Mouse (Mus musculus): ENCODE data around the gene Myo1e. TPM values are rescaled to one million over a fixed set of nuclear protein-coding genes. Genes with fewer than 3 reads are reported as not detected.

The Myo1e gene
- total and polyA plus RNA-seq, 2 experiments, result 11.2 to 25.1 TPM

- peaks cover 25% of the 10 kb centered on the region for H3K79me2 ChIP-seq (ENCODE audit: control insufficient read depth, insufficient read depth, low read length)
- H3K4me3 ChIP-seq (ENCODE audit: insufficient read depth, low read depth, low read length), result no peak overlapping the region
- H3K27me3 ChIP-seq (ENCODE audit: control insufficient read depth, insufficient read depth, low read length), result no peaks in the 10 kb centered on the region
- no peak for TF ChIP-seq CTCF (IDR thresholded peaks at IDR 0.05; ENCODE audit: low read depth, low read length)
- no peak for TF ChIP-seq POLR2A (IDR thresholded peaks at IDR 0.05; ENCODE audit: extremely low read depth, insufficient read depth, low read length)
- H3K27ac ChIP-seq (replicated peaks; ENCODE audit: insufficient read depth, low read depth, low read length), result peak overlapping the region; percentile 99
- WGBS, result 33% methylated on average over 8 of the region's 8 CpGs
- DNase-seq (ENCODE audit: extremely low read depth, low read depth, low spot score), result peak; percentile 88
- no peaks in the 10 kb centered on the region for H3K36me3 ChIP-seq (ENCODE audit: control insufficient read depth, insufficient read depth, low read length)
- 0 out of 2 replicates have a peak overlapping the region, but pooled peaks have one; percentile 15 for H3K9ac ChIP-seq (ENCODE audit: low read depth, low read length)
- H3K4me1 ChIP-seq (ENCODE audit: control insufficient read depth, insufficient read depth, low read length), result peaks cover 37% of the 10 kb centered on the region
Measured at GRCm38 (mm10) chr9:70243241-70243640, 36.1 kb downstream of the Myo1e start.

- H3K4me3 ChIP-seq (ENCODE audit: insufficient read depth, low read depth, low read length), result no peak overlapping the region
- peak overlapping the region; percentile 99 for H3K27ac ChIP-seq (replicated peaks; ENCODE audit: insufficient read depth, low read depth, low read length)
- H3K27me3 ChIP-seq (ENCODE audit: control insufficient read depth, insufficient read depth, low read length), result no peaks in the 10 kb centered on the region
- no peaks in the 10 kb centered on the region for H3K36me3 ChIP-seq (ENCODE audit: control insufficient read depth, insufficient read depth, low read length)
- TF ChIP-seq POLR2A (IDR thresholded peaks at IDR 0.05; ENCODE audit: extremely low read depth, insufficient read depth, low read length), result no peak
- no peak for TF ChIP-seq CTCF (IDR thresholded peaks at IDR 0.05; ENCODE audit: low read depth, low read length)
- H3K4me1 ChIP-seq (ENCODE audit: control insufficient read depth, insufficient read depth, low read length), result peaks cover 34% of the 10 kb centered on the region
- peaks cover 23% of the 10 kb centered on the region for H3K79me2 ChIP-seq (ENCODE audit: control insufficient read depth, insufficient read depth, low read length)
- WGBS, result 62% methylated on average over 2 of the region's 2 CpGs
- no peak for DNase-seq (ENCODE audit: extremely low read depth, low read depth, low spot score)
- 0 out of 2 replicates have a peak overlapping the region, but pooled peaks have one; percentile 15 for H3K9ac ChIP-seq (ENCODE audit: low read depth, low read length)
Measured at GRCm38 (mm10) chr9:70243708-70244107, 36.6 kb downstream of the Myo1e start.

- Histone ChIP-seq H3K27me3 (ENCODE audit: control insufficient read depth, insufficient read depth, low read length) (no peaks in the 10 kb centered on the region), H3K4me1 (ENCODE audit: control insufficient read depth, insufficient read depth, low read length) (peaks cover 32% of the 10 kb centered on the region), H3K27ac (replicated peaks; ENCODE audit: insufficient read depth, low read depth, low read length) (peak overlapping the region; percentile 99), H3K36me3 (ENCODE audit: control insufficient read depth, insufficient read depth, low read length) (no peaks in the 10 kb centered on the region), H3K79me2 (ENCODE audit: control insufficient read depth, insufficient read depth, low read length) (peaks cover 23% of the 10 kb centered on the region), H3K4me3 (ENCODE audit: insufficient read depth, low read depth, low read length) (no peak overlapping the region), H3K9ac (ENCODE audit: low read depth, low read length) (no peak overlapping the region)
- TF ChIP-seq CTCF (IDR thresholded peaks at IDR 0.05; ENCODE audit: low read depth, low read length), result no peak
- TF ChIP-seq POLR2A (IDR thresholded peaks at IDR 0.05; ENCODE audit: extremely low read depth, insufficient read depth, low read length), result no peak
- no peak for DNase-seq (ENCODE audit: extremely low read depth, low read depth, low spot score)
- 71% methylated on average over 7 of the region's 7 CpGs for WGBS
Measured at GRCm38 (mm10) chr9:70244115-70244514, 37.0 kb downstream of the Myo1e start.

- Histone ChIP-seq H3K79me2 (ENCODE audit: control insufficient read depth, insufficient read depth, low read length) (peaks cover 28% of the 10 kb centered on the region), H3K36me3 (ENCODE audit: control insufficient read depth, insufficient read depth, low read length) (no peaks in the 10 kb centered on the region), H3K27me3 (ENCODE audit: control insufficient read depth, insufficient read depth, low read length) (no peaks in the 10 kb centered on the region), H3K9ac (ENCODE audit: low read depth, low read length) (peak overlapping the region; percentile 66), H3K4me3 (ENCODE audit: insufficient read depth, low read depth, low read length) (no peak overlapping the region; the same call in 1 of the 2 replicates), H3K4me1 (ENCODE audit: control insufficient read depth, insufficient read depth, low read length) (peaks cover 32% of the 10 kb centered on the region), H3K27ac (replicated peaks; ENCODE audit: insufficient read depth, low read depth, low read length) (peak overlapping the region; percentile 99)
- TF ChIP-seq POLR2A (IDR thresholded peaks at IDR 0.05; ENCODE audit: extremely low read depth, insufficient read depth, low read length), result no peak
- TF ChIP-seq CTCF (IDR thresholded peaks at IDR 0.05; ENCODE audit: low read depth, low read length), result no peak
- WGBS, result 27% methylated on average over 9 of the region's 9 CpGs
- DNase-seq (ENCODE audit: extremely low read depth, low read depth, low spot score), result peak; percentile 95
Measured at GRCm38 (mm10) chr9:70245040-70245439, 37.9 kb downstream of the Myo1e start.

GRCm38 (mm10) chr9:70246427-70246826 is 39.3 kb downstream of the Myo1e start:
- Histone ChIP-seq H3K4me3 (ENCODE audit: insufficient read depth, low read depth, low read length) (no peak overlapping the region), H3K9ac (ENCODE audit: low read depth, low read length) (no peak overlapping the region), H3K79me2 (ENCODE audit: control insufficient read depth, insufficient read depth, low read length) (peaks cover 29% of the 10 kb centered on the region), H3K36me3 (ENCODE audit: control insufficient read depth, insufficient read depth, low read length) (no peaks in the 10 kb centered on the region), H3K27ac (replicated peaks; ENCODE audit: insufficient read depth, low read depth, low read length) (no peak overlapping the region), H3K4me1 (ENCODE audit: control insufficient read depth, insufficient read depth, low read length) (peaks cover 27% of the 10 kb centered on the region), H3K27me3 (ENCODE audit: control insufficient read depth, insufficient read depth, low read length) (no peaks in the 10 kb centered on the region)
- no peak for TF ChIP-seq CTCF (IDR thresholded peaks at IDR 0.05; ENCODE audit: low read depth, low read length)
- no peak for TF ChIP-seq POLR2A (IDR thresholded peaks at IDR 0.05; ENCODE audit: extremely low read depth, insufficient read depth, low read length)
- 91% methylated on average over 10 of the region's 10 CpGs for WGBS
- no peak for DNase-seq (ENCODE audit: extremely low read depth, low read depth, low spot score)

- no peak overlapping the region for H3K9ac ChIP-seq (ENCODE audit: low read depth, low read length)
- no peak for TF ChIP-seq POLR2A (IDR thresholded peaks at IDR 0.05; ENCODE audit: extremely low read depth, insufficient read depth, low read length)
- no peak for TF ChIP-seq CTCF (IDR thresholded peaks at IDR 0.05; ENCODE audit: low read depth, low read length)
- H3K4me1 ChIP-seq (ENCODE audit: control insufficient read depth, insufficient read depth, low read length), result peaks cover 19% of the 10 kb centered on the region
- no peak overlapping the region; the same call in 1 of the 2 replicates for H3K27ac ChIP-seq (replicated peaks; ENCODE audit: insufficient read depth, low read depth, low read length)
- DNase-seq (ENCODE audit: extremely low read depth, low read depth, low spot score), result peak; percentile 81
- no peaks in the 10 kb centered on the region for H3K27me3 ChIP-seq (ENCODE audit: control insufficient read depth, insufficient read depth, low read length)
- WGBS, result 76% methylated on average over 6 of the region's 6 CpGs
- peaks cover 37% of the 10 kb centered on the region for H3K79me2 ChIP-seq (ENCODE audit: control insufficient read depth, insufficient read depth, low read length)
- no peaks in the 10 kb centered on the region for H3K36me3 ChIP-seq (ENCODE audit: control insufficient read depth, insufficient read depth, low read length)
- no peak overlapping the region for H3K4me3 ChIP-seq (ENCODE audit: insufficient read depth, low read depth, low read length)
Measured at GRCm38 (mm10) chr9:70248046-70248445, 40.9 kb downstream of the Myo1e start.
